Mouse (Mus musculus): Measurements from ENCODE around the gene Fas. TPM values are rescaled to one million over a fixed set of nuclear protein-coding genes. Genes with fewer than 3 reads are reported as not detected.

Fas gene
- polyA plus RNA-seq, 1 experiment from 2014 or later, result 15.6 TPM

GRCm38 (mm10) chr19:34262273-34262974, 28.0 kb upstream of the Fas start:
- 64% methylated on average over 2 of the region's 2 CpGs for WGBS
- H3K9ac ChIP-seq (ENCODE audit: low read depth, low read length), result no peak overlapping the region
- no peak for ATAC-seq
- H3K27me3 ChIP-seq (replicated peaks; ENCODE audit: control insufficient read depth, insufficient read depth, low read length), result no peaks in the 10 kb centered on the region
- H3K9me3 ChIP-seq (ENCODE audit: control insufficient read depth), result no peaks in the 10 kb centered on the region
- no peaks in the 10 kb centered on the region for H3K36me3 ChIP-seq (ENCODE audit: control insufficient read depth, insufficient read depth)
- H3K27ac ChIP-seq (ENCODE audit: low read depth, low read length), result no peak overlapping the region
- no peak overlapping the region for H3K4me2 ChIP-seq (replicated peaks; ENCODE audit: low read depth)
- H3K4me3 ChIP-seq (ENCODE audit: low read depth, low read length), result no peak overlapping the region
- H3K4me1 ChIP-seq (replicated peaks; ENCODE audit: control insufficient read depth, insufficient read depth, low read length), result peaks cover 5% of the 10 kb centered on the region; the same call in 1 of the 2 replicates
- TF ChIP-seq CTCF (IDR thresholded peaks at IDR 0.05; ENCODE audit: low read depth), result no peak

GRCm38 (mm10) chr19:34265604-34266193, 24.8 kb upstream of the Fas start:
- no peak for ATAC-seq

GRCm38 (mm10) chr19:34268991-34269390, 21.5 kb upstream of the Fas start:
- H3K4me3 ChIP-seq (ENCODE audit: low read depth, low read length), result no peak overlapping the region
- no peaks in the 10 kb centered on the region for H3K9me3 ChIP-seq (ENCODE audit: control insufficient read depth)
- H3K27ac ChIP-seq (ENCODE audit: low read depth, low read length), result no peak overlapping the region
- H3K27me3 ChIP-seq (replicated peaks; ENCODE audit: control insufficient read depth, insufficient read depth, low read length), result no peaks in the 10 kb centered on the region
- H3K9ac ChIP-seq (ENCODE audit: low read depth, low read length), result no peak overlapping the region
- no peak overlapping the region for H3K4me2 ChIP-seq (replicated peaks; ENCODE audit: low read depth)
- 0 out of 2 replicates have a peak, but pooled peaks cover 3% of the 10 kb centered on the region for H3K4me1 ChIP-seq (replicated peaks; ENCODE audit: control insufficient read depth, insufficient read depth, low read length)
- no peak for TF ChIP-seq CTCF (IDR thresholded peaks at IDR 0.05; ENCODE audit: low read depth)
- 55% methylated on average over 1 of the region's 1 CpGs for WGBS
- no peaks in the 10 kb centered on the region for H3K36me3 ChIP-seq (ENCODE audit: control insufficient read depth, insufficient read depth)
- no peak for ATAC-seq

More at GRCm38 (mm10) chr19:34265604-34266193, 24.8 kb upstream of the Fas start:
- no peak overlapping the region for H3K4me2 ChIP-seq (replicated peaks; ENCODE audit: low read depth)
- no peak overlapping the region for H3K4me3 ChIP-seq (ENCODE audit: low read depth, low read length)
- no peaks in the 10 kb centered on the region for H3K27me3 ChIP-seq (replicated peaks; ENCODE audit: control insufficient read depth, insufficient read depth, low read length)
- no peaks in the 10 kb centered on the region for H3K36me3 ChIP-seq (ENCODE audit: control insufficient read depth, insufficient read depth)
- WGBS, result 73% methylated on average over 5 of the region's 5 CpGs
- TF ChIP-seq CTCF (IDR thresholded peaks at IDR 0.05; ENCODE audit: low read depth), result no peak
- H3K27ac ChIP-seq (ENCODE audit: low read depth, low read length), result no peak overlapping the region
- H3K4me1 ChIP-seq (replicated peaks; ENCODE audit: control insufficient read depth, insufficient read depth, low read length), result peaks cover 5% of the 10 kb centered on the region; the same call in 1 of the 2 replicates
- no peak overlapping the region for H3K9ac ChIP-seq (ENCODE audit: low read depth, low read length)
- no peaks in the 10 kb centered on the region for H3K9me3 ChIP-seq (ENCODE audit: control insufficient read depth)

- Histone ChIP-seq H3K4me3 (ENCODE audit: low read depth, low read length) (no peak overlapping the region), H3K27me3 (replicated peaks; ENCODE audit: control insufficient read depth, insufficient read depth, low read length) (no peaks in the 10 kb centered on the region), H3K36me3 (ENCODE audit: control insufficient read depth, insufficient read depth) (no peaks in the 10 kb centered on the region), H3K9ac (ENCODE audit: low read depth, low read length) (no peak overlapping the region), H3K27ac (ENCODE audit: low read depth, low read length) (peak overlapping the region; percentile 81), H3K4me2 (replicated peaks; ENCODE audit: low read depth) (peak overlapping the region; percentile 32; the same call in 1 of the 2 replicates), H3K9me3 (ENCODE audit: control insufficient read depth) (no peaks in the 10 kb centered on the region), H3K4me1 (replicated peaks; ENCODE audit: control insufficient read depth, insufficient read depth, low read length) (0 out of 2 replicates have a peak, but pooled peaks cover 3% of the 10 kb centered on the region)
- TF ChIP-seq CTCF (IDR thresholded peaks at IDR 0.05; ENCODE audit: low read depth), result no peak
- WGBS, result 46% methylated on average over 11 of the region's 11 CpGs
- peak; percentile 91 for ATAC-seq
These were observed 20.2 kb upstream of the Fas start for GRCm38 (mm10) chr19:34270106-34270726.

- no peaks in the 10 kb centered on the region for H3K36me3 ChIP-seq (ENCODE audit: control insufficient read depth, insufficient read depth)
- WGBS, result 68% methylated on average over 13 of the region's 13 CpGs
- TF ChIP-seq CTCF (IDR thresholded peaks at IDR 0.05; ENCODE audit: low read depth), result no peak
- peak; percentile 74 for ATAC-seq
- H3K4me1 ChIP-seq (replicated peaks; ENCODE audit: control insufficient read depth, insufficient read depth, low read length), result 0 out of 2 replicates have a peak, but pooled peaks cover 3% of the 10 kb centered on the region
- peak overlapping the region; percentile 38 for H3K4me2 ChIP-seq (replicated peaks; ENCODE audit: low read depth)
- no peak overlapping the region for H3K9ac ChIP-seq (ENCODE audit: low read depth, low read length)
- no peaks in the 10 kb centered on the region for H3K27me3 ChIP-seq (replicated peaks; ENCODE audit: control insufficient read depth, insufficient read depth, low read length)
- no peaks in the 10 kb centered on the region for H3K9me3 ChIP-seq (ENCODE audit: control insufficient read depth)
- H3K4me3 ChIP-seq (ENCODE audit: low read depth, low read length), result no peak overlapping the region
- peak overlapping the region; percentile 81 for H3K27ac ChIP-seq (ENCODE audit: low read depth, low read length)
These were observed 19.5 kb upstream of the Fas start for GRCm38 (mm10) chr19:34270824-34271464.

- 0 out of 2 replicates have a peak, but pooled peaks cover 3% of the 10 kb centered on the region for H3K4me1 ChIP-seq (replicated peaks; ENCODE audit: control insufficient read depth, insufficient read depth, low read length)
- H3K27me3 ChIP-seq (replicated peaks; ENCODE audit: control insufficient read depth, insufficient read depth, low read length), result no peaks in the 10 kb centered on the region
- WGBS, result 100% methylated on average over 1 of the region's 1 CpGs
- H3K27ac ChIP-seq (ENCODE audit: low read depth, low read length), result no peak overlapping the region
- no peaks in the 10 kb centered on the region for H3K9me3 ChIP-seq (ENCODE audit: control insufficient read depth)
- no peak for ATAC-seq
- no peak overlapping the region for H3K4me2 ChIP-seq (replicated peaks; ENCODE audit: low read depth)
- no peaks in the 10 kb centered on the region for H3K36me3 ChIP-seq (ENCODE audit: control insufficient read depth, insufficient read depth)
- H3K4me3 ChIP-seq (ENCODE audit: low read depth, low read length), result no peak overlapping the region
- no peak for TF ChIP-seq CTCF (IDR thresholded peaks at IDR 0.05; ENCODE audit: low read depth)
- no peak overlapping the region for H3K9ac ChIP-seq (ENCODE audit: low read depth, low read length)
These were observed 17.4 kb upstream of the Fas start for GRCm38 (mm10) chr19:34273073-34273472.

All from intestine, postnatal 0 days (tissue).